Mouse (Mus musculus) forebrain, embryonic 10.5 days (tissue): ENCODE measurements around the gene Fth1. TPM values are rescaled to one million over a fixed set of nuclear protein-coding genes. Genes with fewer than 3 reads are reported as not detected.

Experiments
- DNase-seq: peaks from one replicate; pipeline ENCODE4 v3.0.0-alpha.2; 2017; ENCODE audit warnings: low spot score; ENCODE audit errors: extremely low spot score
- H3K27ac ChIP-seq: fragments of 300-500 bp; sonication (generic); 2 replicates; pipeline ENCODE4 v1.5.1; 2016; ENCODE audit warnings: mild to moderate bottlenecking
- H3K27me3 ChIP-seq: fragments of 300-500 bp; sonication (generic); 2 replicates; pipeline ENCODE4 v1.6.1; 2016; ENCODE audit warnings: mild to moderate bottlenecking; ENCODE audit not compliant: poor library complexity, severe bottlenecking
- H3K36me3 ChIP-seq: fragments of 300-500 bp; sonication (generic); replicated peaks from 2 replicates; pipeline ENCODE4 v1.6.1; 2016; ENCODE audit warnings: mild to moderate bottlenecking, moderate library complexity
- H3K4me1 ChIP-seq: fragments of 300-500 bp; sonication (generic); 2 replicates; pipeline ENCODE4 v1.6.1; 2016
- H3K4me3 ChIP-seq: fragments of 300-500 bp; sonication (generic); 2 replicates; pipeline ENCODE4 v1.5.1; 2016; ENCODE audit warnings: mild to moderate bottlenecking, moderate library complexity
- H3K9me3 ChIP-seq: fragments of 300-500 bp; sonication (generic); 2 replicates; pipeline ENCODE4 v1.6.1; 2016; ENCODE audit warnings: mild to moderate bottlenecking, moderate library complexity
- WGBS: fragments of 180-500 bp; shearing (Covaris S2); methylation state at CpG from one replicate; pipeline ENCODE4 v1.1.7; 2016; 5-methylcytosine and 5-hydroxymethylcytosine counted together
- polyA plus RNA-seq: library from polyadenylated mRNA; unstranded; fragments of >200 nt; fragmentation: Nextera tagmentation; extraction: Ambion mirVana; gene quantifications from 2 replicates; pipeline ENCODE4 v1.2.1, GENCODE M21; 2016

Fth1 gene
- polyA plus RNA-seq, 1 experiment from 2014 or later, result 1,339 TPM

GRCm38 (mm10) chr19:10011408-10011807 is 31.0 kb downstream of the Fth1 start:
- 94% methylated on average over 1 of the region's 1 CpGs for WGBS
- H3K27ac ChIP-seq, result no peak overlapping the region
- DNase-seq, result no peak

GRCm38 (mm10) chr19:10012827-10013278 is 32.5 kb downstream of the Fth1 start:
- peak; percentile 43 for DNase-seq
- H3K4me1 ChIP-seq, result peaks cover 42% of the 10 kb centered on the region
- peak overlapping the region; percentile 81 for H3K27ac ChIP-seq

More at GRCm38 (mm10) chr19:10011408-10011807, 31.0 kb downstream of the Fth1 start:
- Histone ChIP-seq H3K9me3 (no peaks in the 10 kb centered on the region), H3K36me3 (no peaks in the 10 kb centered on the region), H3K4me3 (no peak overlapping the region), H3K4me1 (peaks cover 35% of the 10 kb centered on the region), H3K27me3 (peaks cover 4% of the 10 kb centered on the region; the same call in 1 of the 2 replicates)

GRCm38 (mm10) chr19:10013348-10013747 is 33.0 kb downstream of the Fth1 start:
- DNase-seq, result no peak
- peak overlapping the region; percentile 81 for H3K27ac ChIP-seq
- H3K4me3 ChIP-seq, result no peak overlapping the region
- H3K36me3 ChIP-seq, result no peaks in the 10 kb centered on the region
- peaks cover 47% of the 10 kb centered on the region for H3K4me1 ChIP-seq
- H3K27me3 ChIP-seq, result peaks cover 18% of the 10 kb centered on the region
- H3K9me3 ChIP-seq, result no peaks in the 10 kb centered on the region
- WGBS, result 54% methylated on average over 3 of the region's 3 CpGs

More at GRCm38 (mm10) chr19:10012827-10013278, 32.5 kb downstream of the Fth1 start:
- no peaks in the 10 kb centered on the region for H3K36me3 ChIP-seq
- peaks cover 16% of the 10 kb centered on the region for H3K27me3 ChIP-seq
- H3K9me3 ChIP-seq, result no peaks in the 10 kb centered on the region
- no peak overlapping the region for H3K4me3 ChIP-seq
- 43% methylated on average over 6 of the region's 6 CpGs for WGBS

GRCm38 (mm10) chr19:10013913-10014312 is 33.5 kb downstream of the Fth1 start:
- peak overlapping the region; percentile 81 for H3K27ac ChIP-seq
- 62% methylated on average over 5 of the region's 5 CpGs for WGBS

GRCm38 (mm10) chr19:10014824-10015223 is 34.4 kb downstream of the Fth1 start:
- WGBS, result 81% methylated on average over 13 of the region's 13 CpGs
- DNase-seq, result no peak
- H3K27ac ChIP-seq, result peak overlapping the region; percentile 81
- peaks cover 62% of the 10 kb centered on the region for H3K4me1 ChIP-seq
- H3K36me3 ChIP-seq, result no peaks in the 10 kb centered on the region
- peaks cover 33% of the 10 kb centered on the region for H3K27me3 ChIP-seq
- H3K9me3 ChIP-seq, result no peaks in the 10 kb centered on the region
- H3K4me3 ChIP-seq, result peak overlapping the region; percentile 28

More at GRCm38 (mm10) chr19:10013913-10014312, 33.5 kb downstream of the Fth1 start:
- Histone ChIP-seq H3K4me3 (no peak overlapping the region), H3K9me3 (no peaks in the 10 kb centered on the region), H3K27me3 (peaks cover 24% of the 10 kb centered on the region), H3K36me3 (no peaks in the 10 kb centered on the region), H3K4me1 (peaks cover 53% of the 10 kb centered on the region)
- peak; percentile 60 for DNase-seq

- H3K36me3 ChIP-seq, result no peaks in the 10 kb centered on the region
- DNase-seq, result no peak
- H3K27ac ChIP-seq, result peak overlapping the region; percentile 81
- 77% methylated on average over 4 of the region's 4 CpGs for WGBS
- peaks cover 36% of the 10 kb centered on the region for H3K27me3 ChIP-seq
- H3K9me3 ChIP-seq, result no peaks in the 10 kb centered on the region
- peaks cover 65% of the 10 kb centered on the region for H3K4me1 ChIP-seq
- H3K4me3 ChIP-seq, result peak overlapping the region; percentile 28
Observed at GRCm38 (mm10) chr19:10015442-10015841, 35.0 kb downstream of the Fth1 start.

GRCm38 (mm10) chr19:10016151-10016550 is 35.8 kb downstream of the Fth1 start:
- Histone ChIP-seq H3K9me3 (no peaks in the 10 kb centered on the region), H3K27ac (peak overlapping the region; percentile 81), H3K4me3 (peak overlapping the region; percentile 28), H3K4me1 (peaks cover 68% of the 10 kb centered on the region), H3K27me3 (peaks cover 36% of the 10 kb centered on the region), H3K36me3 (no peaks in the 10 kb centered on the region)
- DNase-seq, result no peak
- WGBS, result 87% methylated on average over 4 of the region's 4 CpGs

GRCm38 (mm10) chr19:10017637-10018526 is 37.5 kb downstream of the Fth1 start:
- Histone ChIP-seq H3K27me3 (peaks cover 36% of the 10 kb centered on the region), H3K27ac (peak overlapping the region; percentile 86), H3K36me3 (no peaks in the 10 kb centered on the region), H3K9me3 (no peaks in the 10 kb centered on the region), H3K4me3 (peak overlapping the region; percentile 65), H3K4me1 (peaks cover 76% of the 10 kb centered on the region)
- 4% methylated on average over 44 of the region's 44 CpGs for WGBS
- DNase-seq, result peak; percentile 89

GRCm38 (mm10) chr19:10018527-10018818 is 38.1 kb downstream of the Fth1 start:
- no peaks in the 10 kb centered on the region for H3K9me3 ChIP-seq
- peaks cover 36% of the 10 kb centered on the region for H3K27me3 ChIP-seq
- DNase-seq, result no peak
- peaks cover 76% of the 10 kb centered on the region for H3K4me1 ChIP-seq
- peak overlapping the region; percentile 86 for H3K27ac ChIP-seq
- no peaks in the 10 kb centered on the region for H3K36me3 ChIP-seq
- WGBS, result 3% methylated on average over 3 of the region's 3 CpGs
- peak overlapping the region; percentile 65 for H3K4me3 ChIP-seq

- 68% methylated on average over 4 of the region's 4 CpGs for WGBS
- H3K4me1 ChIP-seq, result peaks cover 74% of the 10 kb centered on the region
- H3K27ac ChIP-seq, result peak overlapping the region; percentile 86
Observed at GRCm38 (mm10) chr19:10019214-10019760, 38.9 kb downstream of the Fth1 start.

GRCm38 (mm10) chr19:10021981-10022380 is 41.6 kb downstream of the Fth1 start:
- no peaks in the 10 kb centered on the region for H3K9me3 ChIP-seq
- peaks cover 27% of the 10 kb centered on the region for H3K27me3 ChIP-seq
- no peak for DNase-seq
- no peak overlapping the region for H3K4me3 ChIP-seq
- peaks cover 3% of the 10 kb centered on the region; the same call in 1 of the 2 replicates for H3K36me3 ChIP-seq
- H3K27ac ChIP-seq, result no peak overlapping the region
- peaks cover 73% of the 10 kb centered on the region for H3K4me1 ChIP-seq
- WGBS, result 76% methylated on average over 2 of the region's 2 CpGs

More at GRCm38 (mm10) chr19:10019214-10019760, 38.9 kb downstream of the Fth1 start:
- Histone ChIP-seq H3K36me3 (no peaks in the 10 kb centered on the region), H3K9me3 (no peaks in the 10 kb centered on the region), H3K4me3 (peak overlapping the region; percentile 65), H3K27me3 (peaks cover 36% of the 10 kb centered on the region)
- no peak for DNase-seq

- WGBS, result 66% methylated on average over 5 of the region's 5 CpGs
- Histone ChIP-seq H3K27me3 (peaks cover 20% of the 10 kb centered on the region), H3K4me1 (peaks cover 68% of the 10 kb centered on the region), H3K9me3 (no peaks in the 10 kb centered on the region), H3K4me3 (no peak overlapping the region), H3K36me3 (peaks cover 9% of the 10 kb centered on the region), H3K27ac (peak overlapping the region; percentile 36)
- no peak for DNase-seq
Observed at GRCm38 (mm10) chr19:10022414-10023303, 42.3 kb downstream of the Fth1 start.
